Mouse (Mus musculus) heart, adult 18-20 months (tissue): ENCODE measurements around the gene Tmeff2. TPM values are rescaled to one million over a fixed set of nuclear protein-coding genes. Genes with fewer than 3 reads are reported as not detected.
A peak's percentile ranks its signal among the peaks of the same experiment; 100 is the strongest.

Source experiments
- DNase-seq, 2 experiments: peaks; one replicate each; pipeline ENCODE4 v3.0.0; 2021 to 2022; ENCODE audit warnings: mixed read lengths in 1 of 2
- total RNA-seq, 2 experiments: library from RNA; stranded (reverse); gene quantifications; 2 replicates each; pipeline ENCODE4 v1.2.3; 2021

The Tmeff2 gene
- total RNA-seq, 2 experiments from 2014 or later, result 0.62 to 0.75 TPM

DNA sequence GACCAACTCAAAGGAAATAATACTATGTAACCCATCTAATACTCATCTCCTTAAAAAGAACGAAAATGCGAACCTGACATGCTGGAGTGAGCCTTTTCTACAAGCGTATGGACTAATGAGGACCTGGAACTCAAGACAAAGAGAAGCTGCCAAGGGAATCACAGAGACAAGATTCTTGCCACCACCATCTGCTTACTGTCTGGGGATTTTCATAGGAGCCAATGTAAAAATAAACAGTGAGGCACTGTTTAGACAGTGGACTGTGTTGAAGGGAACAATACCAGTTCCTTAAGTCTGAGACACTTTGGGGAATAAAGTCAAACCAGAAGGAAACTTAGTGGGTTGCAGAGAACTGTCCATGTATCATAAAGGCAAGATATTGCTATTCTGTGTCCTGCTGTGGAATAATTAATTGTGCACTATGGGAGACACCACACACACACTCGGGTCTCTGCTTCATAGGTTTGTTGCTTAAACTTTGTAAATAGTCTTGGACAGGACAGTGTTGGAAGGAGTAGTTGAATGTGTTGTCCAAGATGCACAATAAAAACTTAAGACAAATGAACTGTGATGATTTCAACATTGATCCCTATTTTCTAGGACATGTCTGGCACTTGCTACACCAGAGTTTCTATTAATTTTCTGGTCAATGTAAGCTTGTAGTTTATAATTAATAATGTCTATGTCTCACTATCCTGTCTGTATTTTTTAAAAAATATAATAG, 79.1 kb downstream of the Tmeff2 start:
- no peak for DNase-seq

DNA sequence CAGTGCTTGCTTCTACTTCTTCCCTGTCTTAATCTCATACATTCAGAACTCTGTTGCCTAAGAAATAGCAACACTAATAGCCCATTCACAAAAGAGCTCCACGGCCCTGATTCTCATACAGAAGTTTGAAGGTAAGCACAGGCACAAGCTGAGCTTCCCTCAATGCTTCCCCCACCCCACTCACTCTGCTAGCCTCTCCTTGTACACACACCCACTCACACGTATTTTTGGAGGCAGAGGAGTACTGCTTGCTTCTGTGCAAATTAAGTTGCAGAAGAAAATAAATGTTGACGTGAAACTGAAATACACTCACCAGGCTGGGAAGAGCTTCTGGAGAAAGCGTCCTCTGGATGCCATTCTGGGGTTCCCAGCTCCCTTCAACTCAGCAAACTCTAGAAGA, 80.1 kb downstream of the Tmeff2 start:
- no peak for DNase-seq

DNA sequence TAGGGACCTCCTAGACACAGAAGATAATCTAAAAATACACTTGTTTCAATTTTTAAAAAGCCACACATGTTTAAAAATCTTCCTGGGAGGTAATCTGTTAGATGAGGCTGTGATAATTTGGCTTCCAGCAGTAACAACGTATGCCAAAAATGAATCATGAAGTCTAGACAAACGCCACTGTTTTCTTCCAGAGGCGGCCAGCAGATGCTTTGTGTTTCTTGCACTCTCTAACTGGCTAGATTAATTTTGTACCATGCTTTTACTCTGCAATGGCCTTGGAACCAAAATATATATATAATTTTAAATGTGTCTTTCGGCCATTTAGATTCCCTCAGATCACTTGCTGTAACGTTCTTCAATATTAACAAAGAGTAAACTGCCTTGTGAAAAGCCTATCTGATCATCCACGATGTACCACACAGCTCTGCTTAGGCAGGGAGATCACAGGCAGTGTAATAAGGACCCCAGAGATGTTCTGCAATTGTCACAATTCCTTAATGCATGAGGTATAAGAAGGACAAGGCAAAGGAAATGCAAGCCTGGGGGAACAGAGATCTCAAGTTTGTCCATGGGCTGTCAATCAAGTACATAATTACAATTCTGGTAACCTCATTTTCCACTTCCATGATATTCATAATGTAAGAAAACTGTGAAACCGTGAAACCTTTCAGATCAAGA, 80.8 kb downstream of the Tmeff2 start:
- no peak for DNase-seq

DNA sequence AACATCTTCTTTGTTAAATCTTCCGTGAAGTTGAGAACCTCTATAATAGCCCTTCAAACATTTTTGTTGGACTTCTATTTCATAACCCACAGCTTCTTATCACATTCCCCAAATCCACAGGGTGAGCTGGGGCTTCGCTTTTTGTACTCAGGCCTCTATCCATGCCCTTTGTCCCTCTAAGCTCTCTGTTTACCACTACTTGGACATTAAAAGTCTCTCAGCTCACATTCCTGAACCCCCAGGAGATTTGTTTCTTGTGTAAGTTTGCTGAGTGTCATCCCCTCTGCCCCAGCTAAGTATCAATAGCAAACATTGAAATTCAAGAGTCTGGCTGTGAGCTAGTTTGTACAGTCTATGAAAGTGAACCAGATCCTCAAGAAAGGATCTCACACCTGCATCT, 90.2 kb downstream of the Tmeff2 start:
- DNase-seq, result peak in 1 of 2 experiments; percentile 13

DNA sequence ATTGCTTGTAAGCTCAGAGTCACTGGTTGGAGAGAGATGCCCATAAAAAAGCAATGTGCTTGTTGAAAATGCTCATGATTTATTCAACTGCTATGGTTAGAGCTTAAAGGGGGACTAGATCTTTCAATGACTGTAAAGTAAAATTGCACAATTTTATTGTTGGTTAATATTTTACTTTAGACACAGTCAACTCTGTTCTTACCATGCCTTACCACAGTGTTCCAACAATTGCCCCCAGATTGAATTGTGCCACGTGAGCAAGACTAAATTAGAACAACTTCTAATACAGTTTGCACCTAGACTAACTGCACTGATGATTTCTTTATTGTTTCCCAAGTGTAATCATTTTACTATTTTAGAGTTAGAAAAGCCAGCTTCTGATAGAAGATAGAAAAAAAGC, 94.1 kb downstream of the Tmeff2 start:
- no peak for DNase-seq

DNA sequence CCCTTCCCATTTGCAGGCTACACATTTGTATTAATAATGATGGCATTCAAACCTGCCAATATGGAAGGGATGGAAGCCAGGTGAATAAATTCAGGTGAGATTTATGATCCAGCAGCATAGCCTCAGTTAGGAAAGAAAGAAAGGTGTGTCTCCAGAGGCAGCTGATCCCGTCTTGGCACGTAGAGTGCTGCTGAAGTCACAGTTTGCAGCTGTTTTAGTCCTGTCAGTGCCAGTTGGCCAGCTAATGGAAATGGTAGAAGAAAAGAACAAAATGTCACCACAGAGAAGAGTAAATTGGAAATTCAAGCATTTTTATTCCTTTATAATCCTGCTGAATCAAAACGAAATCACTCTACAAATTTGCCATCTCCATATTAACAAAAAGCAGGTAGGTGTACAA, 99.3 kb downstream of the Tmeff2 start:
- DNase-seq, result no peak

DNA sequence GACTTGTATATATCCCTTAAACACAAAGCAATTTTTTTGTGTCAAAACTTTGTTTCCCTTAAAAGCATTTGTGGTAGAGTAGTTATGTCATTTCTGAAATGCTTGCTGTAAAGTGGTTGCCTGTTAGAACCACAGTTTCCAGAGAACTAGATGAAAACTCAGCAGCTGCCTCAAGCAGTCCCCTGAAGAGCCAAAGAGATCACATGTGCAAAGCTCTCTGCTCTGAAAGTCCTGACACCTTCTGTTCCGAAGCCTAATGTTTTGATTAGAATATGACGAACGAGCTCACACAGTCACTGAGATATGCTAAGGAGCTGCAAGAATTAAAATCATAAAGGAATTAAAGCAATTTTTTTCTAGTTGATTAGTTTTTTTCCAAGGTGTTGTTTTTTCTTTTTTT, 107.9 kb downstream of the Tmeff2 start:
- DNase-seq, result no peak

DNA sequence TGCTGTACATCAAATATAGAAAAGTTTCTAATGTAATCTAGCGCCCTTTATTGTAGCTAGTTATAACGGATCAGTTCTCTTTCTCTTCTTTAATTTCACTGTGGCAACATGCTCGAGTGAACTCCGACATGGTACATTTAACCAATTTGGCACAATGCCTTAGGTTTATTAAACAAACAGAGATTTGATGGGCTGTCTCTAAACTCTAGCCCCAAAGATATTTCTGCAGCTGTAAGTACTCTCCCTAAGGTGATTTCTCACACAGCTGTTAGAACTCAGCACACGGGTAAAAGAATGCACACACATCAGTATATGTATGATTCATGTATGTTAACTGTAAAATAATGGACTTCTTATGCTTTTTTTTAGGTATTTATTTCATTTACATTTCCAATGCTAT, 139.8 kb downstream of the Tmeff2 start:
- DNase-seq, result no peak

DNA sequence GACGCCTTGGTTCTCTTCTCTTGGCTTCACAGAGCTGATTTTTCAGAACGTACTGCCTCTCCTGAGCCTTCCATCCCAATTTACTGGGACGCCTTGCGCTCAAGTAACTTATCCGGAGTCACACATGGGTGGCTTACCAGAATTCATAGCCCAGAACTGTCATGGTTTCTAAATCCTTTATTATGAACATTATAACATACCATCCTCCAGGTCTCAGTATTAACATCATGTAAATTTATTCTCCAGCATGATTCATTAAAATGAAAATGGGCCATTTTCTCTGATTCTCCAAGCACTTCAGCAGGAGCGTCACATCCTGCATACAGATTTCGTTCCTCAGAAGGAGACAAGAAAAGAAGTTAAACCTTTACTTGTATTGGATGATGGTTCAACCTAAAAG, 144.4 kb downstream of the Tmeff2 start:
- DNase-seq, result no peak

DNA sequence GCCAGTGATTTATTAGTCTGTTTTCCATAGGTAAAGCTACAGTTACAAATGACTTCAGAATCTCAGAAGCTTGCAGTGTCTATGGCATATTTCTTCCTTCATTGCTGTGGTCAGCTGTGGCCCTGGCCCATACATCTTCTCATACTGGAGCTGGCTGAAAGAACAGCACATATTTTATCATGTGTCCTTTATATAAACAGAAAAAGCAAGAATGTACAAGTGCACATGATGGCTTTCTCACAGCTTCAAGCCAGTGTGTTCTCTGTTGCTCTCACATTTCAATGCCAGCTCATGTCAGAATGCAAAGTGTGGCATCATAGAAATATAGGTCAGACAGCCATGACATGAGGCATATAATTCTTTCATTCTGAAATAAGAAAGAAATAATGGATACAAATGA, 164.1 kb downstream of the Tmeff2 start:
- DNase-seq, result no peak

DNA sequence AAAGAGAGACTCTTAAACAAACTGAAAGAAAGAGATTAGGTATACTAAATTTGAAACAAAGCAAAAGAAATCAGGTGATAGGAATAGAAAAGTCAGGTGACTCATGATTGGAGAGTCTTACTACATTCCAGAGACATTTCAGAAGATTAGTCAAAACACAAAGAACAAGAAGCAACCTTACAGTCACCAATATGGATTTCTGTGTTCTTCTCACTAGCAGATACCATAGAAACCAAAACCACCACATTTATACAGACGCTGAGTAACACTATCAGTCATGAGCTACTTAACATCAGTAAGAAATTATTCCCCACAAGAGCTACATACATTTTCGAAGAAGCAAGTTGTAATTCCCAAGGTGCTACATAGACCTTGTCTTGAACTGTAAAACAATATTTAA, 165.2 kb downstream of the Tmeff2 start:
- no peak for DNase-seq

DNA sequence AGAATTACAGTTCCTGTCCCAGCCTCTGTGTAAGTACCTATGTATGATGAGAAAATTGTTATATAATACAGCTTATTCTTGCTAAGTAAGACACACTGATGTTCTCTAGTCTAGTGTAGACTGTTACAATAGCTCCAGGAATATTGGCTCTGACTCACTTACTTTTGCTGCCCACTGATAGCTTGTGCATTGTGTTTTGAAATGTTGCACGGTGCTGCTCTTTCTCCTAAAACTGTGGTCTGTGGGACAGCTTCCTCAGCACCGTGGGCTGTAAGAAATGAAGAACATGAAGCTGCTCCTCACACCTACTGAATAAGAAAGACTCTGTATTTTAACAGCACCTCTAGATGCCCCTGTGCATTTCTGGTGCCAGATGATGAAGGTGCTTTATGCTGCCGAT, 168.4 kb downstream of the Tmeff2 start:
- DNase-seq, result no peak

DNA sequence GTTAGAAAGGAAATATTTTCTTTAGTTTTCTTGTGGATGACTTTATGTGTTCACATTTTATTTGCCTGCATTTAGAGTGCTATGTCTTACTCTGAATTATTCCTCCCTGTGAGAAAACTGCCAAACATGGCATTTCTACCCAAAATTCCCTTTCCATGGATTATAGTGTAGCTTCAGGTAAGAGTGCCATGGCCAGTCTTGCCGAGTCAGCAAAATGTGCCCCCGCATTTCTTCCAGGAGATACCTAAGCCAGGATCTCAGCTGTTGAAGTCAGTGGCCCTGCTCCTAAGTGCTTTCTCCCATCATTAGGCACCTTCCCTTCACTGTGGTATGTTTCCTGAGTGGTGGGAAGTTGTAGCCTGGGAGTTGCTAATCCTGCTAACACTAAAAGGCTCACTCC, 168.8 kb downstream of the Tmeff2 start:
- DNase-seq, result no peak

DNA sequence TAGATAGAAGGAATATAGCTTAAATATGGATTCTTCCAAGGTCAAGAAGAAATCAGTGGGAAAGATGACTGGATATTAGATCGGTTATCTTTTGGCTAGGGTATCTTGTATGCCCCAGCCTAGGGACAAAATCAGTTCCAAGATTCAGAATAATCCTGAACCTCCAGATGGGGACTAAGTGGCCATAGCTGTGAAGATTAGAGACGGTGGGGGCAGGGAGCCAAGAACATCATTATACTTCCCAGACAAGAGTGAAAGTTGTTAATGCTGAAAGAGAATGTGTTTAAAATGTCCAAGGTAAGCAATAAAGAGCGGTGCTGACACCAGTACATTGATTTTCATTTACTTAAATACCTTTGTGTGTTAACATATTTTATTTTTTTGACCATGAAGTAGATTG, 173.6 kb downstream of the Tmeff2 start:
- DNase-seq, result no peak

DNA sequence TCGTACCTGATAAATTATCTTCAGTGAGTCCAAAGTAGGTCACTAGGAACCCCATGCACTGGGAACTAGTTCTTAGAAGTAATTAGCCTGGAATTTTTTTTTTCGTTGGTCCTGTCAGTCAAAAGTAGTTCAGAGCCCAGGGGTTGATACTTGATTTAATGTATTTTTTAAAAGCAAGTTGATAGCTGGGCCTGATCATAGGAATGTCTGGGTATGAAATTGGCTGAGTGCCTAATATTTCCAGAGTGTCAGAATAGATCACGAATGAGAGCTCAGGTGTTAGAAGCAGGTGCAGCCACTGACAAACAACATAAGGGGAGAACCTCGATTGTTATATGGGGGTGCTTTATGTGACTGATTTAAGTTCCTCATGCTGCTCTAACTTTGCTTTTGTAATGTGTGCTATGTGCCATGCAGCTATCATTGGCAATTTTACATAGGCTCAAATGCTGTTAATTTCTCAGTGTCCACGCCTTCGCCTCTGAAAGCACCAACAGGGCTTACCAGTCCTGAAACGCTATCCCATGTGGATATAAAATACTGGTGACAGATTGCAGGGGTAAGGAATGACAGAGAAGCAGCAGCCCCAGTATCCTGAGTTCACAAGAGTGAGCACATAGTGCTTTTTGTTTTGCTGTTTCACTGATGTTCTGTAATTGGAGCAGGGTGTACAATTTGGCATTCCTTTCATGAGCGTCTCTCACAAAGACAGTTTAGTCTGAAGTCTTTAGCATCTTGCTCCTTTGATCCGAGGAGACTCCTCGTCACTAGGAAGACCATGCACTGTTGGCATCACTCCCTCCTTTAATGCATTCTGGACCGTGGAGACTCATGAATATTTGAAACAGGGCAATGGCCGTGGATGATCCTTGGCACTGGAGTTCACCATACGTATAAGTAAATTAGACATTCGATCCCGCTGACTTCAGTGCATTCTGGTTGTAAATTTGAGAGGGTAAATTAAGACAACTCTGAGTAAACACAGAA, 175.6 kb downstream of the Tmeff2 start:
- DNase-seq, result no peak

DNA sequence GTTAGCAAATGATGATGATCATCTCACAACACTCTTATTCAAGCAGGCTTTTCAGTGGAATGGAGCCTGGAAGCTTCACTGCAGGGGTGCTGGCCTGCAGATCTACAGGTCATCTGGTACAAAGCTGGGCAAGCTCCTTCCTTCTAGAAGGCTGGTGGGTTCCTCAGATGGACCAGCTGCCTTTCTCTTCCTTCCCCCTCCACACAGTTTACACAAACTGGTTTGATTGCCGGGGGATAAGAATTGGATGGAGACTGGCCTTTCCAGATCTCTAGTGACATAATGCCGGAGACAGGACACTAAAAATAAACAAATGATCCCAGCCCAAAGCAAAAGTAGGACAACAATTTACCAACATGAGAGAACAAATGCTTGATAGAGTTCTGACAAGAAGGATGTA, 188.5 kb downstream of the Tmeff2 start:
- no peak for DNase-seq

DNA sequence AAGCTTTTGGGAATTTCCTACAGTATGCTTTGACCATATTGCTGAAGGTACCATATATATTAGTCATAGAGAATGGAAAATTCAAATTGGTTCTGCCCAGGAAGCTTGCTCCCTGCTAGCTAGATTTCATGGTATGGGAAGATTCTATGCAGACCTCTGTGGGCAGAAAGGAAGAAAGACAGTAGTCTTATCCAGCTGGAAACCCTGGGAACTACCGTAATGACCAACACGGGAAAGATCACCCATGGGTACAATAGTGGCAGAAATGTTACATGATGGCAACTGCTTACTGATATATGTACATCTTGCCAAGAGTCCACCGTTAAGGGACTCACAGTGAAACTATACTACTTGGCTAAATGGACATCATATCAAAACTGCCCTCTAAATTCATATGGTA, 189.4 kb downstream of the Tmeff2 start:
- no peak for DNase-seq

DNA sequence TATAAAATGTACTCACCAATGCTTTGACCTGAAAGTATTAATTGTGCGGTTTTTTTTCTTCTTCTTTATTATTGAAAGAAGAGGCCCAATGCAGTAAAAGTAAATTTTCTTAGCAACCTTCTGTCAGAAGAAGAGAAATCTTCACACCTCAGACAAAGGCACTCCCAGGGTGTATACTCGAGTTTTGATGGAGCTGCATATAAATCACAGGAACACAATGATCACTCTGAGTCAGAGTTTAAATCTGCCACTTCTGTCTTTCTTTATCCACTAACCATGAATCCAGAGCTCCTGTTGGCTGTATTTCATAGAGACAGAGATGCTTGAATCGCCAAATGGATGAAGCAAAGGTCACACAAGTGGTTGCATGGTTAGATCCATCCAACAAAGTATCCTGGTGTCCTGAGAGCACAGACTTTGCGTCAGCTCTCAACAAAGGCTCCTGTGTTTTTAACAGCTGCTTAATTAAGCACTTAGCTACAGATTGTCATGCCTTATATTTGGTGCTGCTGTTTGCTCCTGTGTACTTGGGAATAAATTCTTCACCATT, 189.8 kb downstream of the Tmeff2 start:
- DNase-seq, result no peak

DNA sequence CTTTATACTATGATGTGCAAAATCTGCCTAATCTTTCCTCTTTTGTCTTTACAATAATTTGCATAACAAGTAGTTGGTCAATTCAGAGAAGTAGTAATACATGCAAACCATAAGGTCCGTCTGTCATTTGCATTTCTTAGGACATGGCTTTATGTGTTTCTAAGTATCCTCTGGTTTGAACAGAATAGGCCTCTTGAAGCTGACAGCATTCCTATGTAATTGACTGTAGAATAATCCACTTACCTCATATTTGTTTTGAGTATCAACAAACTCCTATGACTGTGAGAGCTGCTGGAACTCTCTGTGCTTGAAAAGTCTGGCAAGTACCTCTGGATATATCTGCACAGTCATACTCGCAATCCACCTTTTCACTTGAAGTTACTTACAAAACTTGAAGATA, 194.3 kb downstream of the Tmeff2 start:
- no peak for DNase-seq

DNA sequence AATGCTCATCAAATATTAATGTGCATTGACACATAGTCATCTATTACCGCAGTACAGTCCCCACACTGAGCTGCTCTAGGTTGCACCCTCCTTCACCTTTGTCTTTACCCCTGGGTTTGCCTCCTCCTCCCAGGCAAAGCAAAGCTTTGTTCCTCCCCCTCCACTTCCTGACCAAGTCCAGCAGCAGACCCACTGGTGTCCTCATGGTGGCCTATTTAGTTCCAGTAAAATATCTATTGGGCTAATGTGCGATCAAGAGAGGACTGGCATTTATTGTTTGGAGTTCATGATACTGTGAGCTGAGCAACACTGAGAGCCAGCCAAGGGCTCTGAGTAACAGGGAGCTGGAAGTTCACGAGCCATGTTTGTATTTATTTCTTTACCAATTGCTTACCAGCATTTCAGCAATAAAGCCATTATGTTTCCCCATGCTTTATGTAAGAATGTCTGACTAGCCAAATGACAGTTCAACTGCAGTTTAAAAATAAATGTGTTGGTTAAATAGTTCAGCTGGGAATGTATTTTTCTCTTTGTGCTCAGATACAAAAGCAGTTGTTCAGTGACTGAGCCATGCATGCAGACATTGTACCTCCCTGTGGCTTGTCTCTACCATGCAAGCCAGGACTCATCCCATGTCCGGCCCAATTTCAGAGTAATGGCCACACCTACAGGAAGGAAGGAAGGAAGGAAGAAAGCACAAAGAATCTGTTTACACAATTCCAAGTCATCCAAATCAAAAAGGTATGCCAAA, 196.6 kb downstream of the Tmeff2 start:
- peak in 1 of 2 experiments; percentile 35 for DNase-seq

DNA sequence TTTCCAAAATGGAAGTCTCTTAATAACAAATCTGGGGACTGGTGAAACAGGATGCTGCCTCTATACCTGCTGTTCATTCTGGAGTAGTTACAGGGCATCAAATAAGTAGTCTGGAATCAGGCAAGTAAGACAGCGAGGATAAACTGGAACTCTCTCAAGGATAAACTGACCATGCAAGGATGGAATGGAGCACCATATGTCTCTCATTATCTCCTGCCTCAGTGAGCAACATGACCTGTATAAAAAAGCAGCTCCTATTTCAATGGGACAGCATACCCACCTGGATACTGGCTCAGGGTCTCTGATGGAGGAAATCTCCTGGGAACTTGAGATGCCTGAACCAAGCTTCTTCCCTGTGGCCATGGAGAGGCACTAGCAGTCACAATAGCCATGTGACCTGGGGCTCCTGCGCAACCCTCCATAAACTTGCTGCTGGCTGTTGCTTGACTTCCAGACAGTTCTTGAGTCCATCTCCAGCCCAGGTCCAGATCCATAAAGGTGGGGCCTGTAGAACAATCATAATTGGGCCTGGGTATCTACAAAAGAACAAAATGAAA, 200.7 kb downstream of the Tmeff2 start:
- no peak for DNase-seq

DNA sequence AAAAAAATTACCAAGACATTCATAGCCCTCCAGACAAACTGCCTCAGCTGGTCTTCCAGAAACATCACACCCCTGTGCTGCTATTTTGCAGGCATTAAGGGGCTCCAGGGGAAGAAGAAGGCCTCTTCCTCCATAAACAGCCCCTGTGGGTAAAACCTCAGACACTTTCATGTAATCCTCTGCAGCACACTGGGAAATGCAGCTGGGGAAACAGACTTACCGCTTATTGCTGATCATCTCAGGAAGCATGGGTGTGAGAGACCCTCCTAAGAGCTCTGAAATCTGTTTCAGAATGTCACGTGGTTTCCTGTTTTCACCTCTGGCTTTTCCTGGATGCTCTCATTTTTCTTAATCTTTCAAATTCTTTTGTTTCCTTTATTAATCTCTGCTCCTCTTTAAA, 204.3 kb downstream of the Tmeff2 start:
- no peak for DNase-seq
